8 mouse cellular contexts compared by ENCODE assay signal in the genomic region with DNA sequence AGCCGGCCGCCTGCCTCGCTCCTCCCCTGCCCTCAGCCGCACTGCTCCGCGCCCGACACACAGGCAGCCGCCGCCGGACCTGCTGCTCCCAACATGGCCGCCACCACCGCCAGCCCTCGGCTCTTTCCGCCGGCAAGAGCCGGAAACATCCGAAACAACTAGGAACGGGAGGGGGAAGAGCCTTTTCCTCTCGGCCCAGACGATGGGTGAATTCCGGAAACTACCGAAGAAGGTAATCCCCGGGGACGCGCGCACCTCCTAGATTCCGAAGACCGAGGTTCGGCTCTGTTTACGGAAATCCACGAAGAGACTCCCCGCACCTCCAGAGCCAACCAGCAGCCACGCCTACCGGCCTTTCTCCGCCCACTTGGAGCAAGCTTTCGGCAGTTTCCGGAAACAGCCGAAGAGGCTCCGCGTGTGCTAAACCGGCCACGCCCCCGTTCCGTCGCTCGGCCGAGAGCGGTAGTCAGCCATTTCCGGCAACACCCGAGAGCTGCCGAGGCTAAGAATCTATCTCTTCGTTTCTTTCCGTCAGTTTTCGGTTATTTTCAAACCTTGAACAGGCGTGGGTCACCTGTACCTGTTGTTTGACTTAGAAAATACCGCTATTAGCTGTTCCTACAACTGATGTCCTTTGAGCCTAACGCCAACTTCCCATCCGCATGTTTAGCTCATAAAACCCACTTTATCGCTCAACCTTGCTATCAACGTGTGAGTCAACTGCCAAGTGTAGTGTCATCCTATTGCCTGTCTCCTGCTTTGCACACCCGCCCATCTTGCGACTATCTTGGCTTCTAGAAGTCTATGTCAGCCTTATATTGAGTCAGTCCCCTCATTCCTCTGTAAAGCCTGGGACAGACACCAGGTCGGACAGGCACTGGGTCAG. TPM values are rescaled to one million over a fixed set of nuclear protein-coding genes. Genes with fewer than 3 reads are reported as not detected.
DNase-seq lines count a peak whose midpoint lies in the region; ATAC-seq lines count a peak whose summit lies in the region.

A gene (minus strand): TSS at position 349 of the 886 bp plus-strand sequence.

- H3K4me2 ChIP-seq in hindbrain, embryonic 12.5 days (replicated peaks): peak within 1 kb of the TSS; percentile 95

- WGBS in hindbrain, embryonic 12.5 days: 2% methylated on average over 63 of the region's 63 CpGs

- peak within 1 kb of the TSS; percentile 86 for H3K27ac ChIP-seq in hindbrain, embryonic 12.5 days

- H3K4me3 ChIP-seq in hindbrain, embryonic 12.5 days: peak within 1 kb of the TSS; percentile 78

- peaks cover 30% of the 10 kb centered on the region for H3K4me1 ChIP-seq in hindbrain, embryonic 12.5 days

- H3K27me3 ChIP-seq in hindbrain, embryonic 12.5 days: no peaks in the 10 kb centered on the region

- ATAC-seq in hindbrain, embryonic 12.5 days (ENCODE audit: low FRiP score): peak; percentile 94

- peak within 1 kb of the TSS; percentile 97 for H3K9ac ChIP-seq in hindbrain, embryonic 12.5 days

- no peaks in the 10 kb centered on the region for H3K36me3 ChIP-seq in hindbrain, embryonic 12.5 days

- DNase-seq in NIH3T3 (ENCODE audit: low read depth): peak; percentile 100
- DNase-seq in cerebellum, postnatal 10 days: peak; percentile 100
- peak; percentile 98 to 100 for DNase-seq in frontal cortex, postnatal 10 days (ENCODE audit: low spot score in 2 of 2)
- DNase-seq in layer of hippocampus, postnatal 14 days (ENCODE audit: low spot score in 2 of 2): peak; percentile 99 to 100
- peak; percentile 100 for DNase-seq in lung, postnatal 14 days
- DNase-seq in retina, adult 2 months (ENCODE audit: low read depth, low spot score): peak; percentile 99
- peak; percentile 99 for DNase-seq in thymus, postnatal 36 days

- H3K9me3 ChIP-seq in hindbrain, embryonic 12.5 days (replicated peaks): no peaks in the 10 kb centered on the region

RNA-seq across cellular contexts. Expression of the gene that starts here (rescaled TPM):
- 62.1 and 64.2 TPM in 2 replicates for polyA plus RNA-seq in hindbrain, embryonic 12.5 days (2016; fragmentation: Nextera tagmentation; extraction: Ambion mirVana)
- total RNA-seq in layer of hippocampus, postnatal 14 days (2021): 100 to 1,000 TPM in 1 of 2 experiments, 10 to 100 TPM in 1; 95.9 to 110 TPM

Comparison
In these comparisons a context has a peak if more than half of its experiments do, and no peak if none do; other contexts are left out.
1. Peak in every context shown above with its lines: DNase-seq, ATAC-seq, H3K4me3 ChIP-seq and H3K27ac ChIP-seq.